Mouse (Mus musculus) ES-E14 (cell line): ENCODE measurements around the gene Gck. TPM values are rescaled to one million over a fixed set of nuclear protein-coding genes. Genes with fewer than 3 reads are reported as not detected.

Source experiments
- DNase-seq: peaks from one replicate; pipeline ENCODE4 v3.0.0-alpha.2; 2013; ENCODE audit warnings: low read depth, low spot score
- H3K27ac ChIP-seq: 2 replicates; pipeline ENCODE4 v1.5.1; 2012; ENCODE audit warnings: low read depth, mild to moderate bottlenecking, low read length, moderate library complexity, mixed read lengths; ENCODE audit not compliant: poor library complexity, insufficient read depth, severe bottlenecking
- H3K36me3 ChIP-seq: 2 replicates; pipeline ENCODE4 v1.6.1; 2012; ENCODE audit warnings: mild to moderate bottlenecking, low read length, moderate library complexity, mixed read lengths; ENCODE audit not compliant: control insufficient read depth, poor library complexity, insufficient read depth, severe bottlenecking
- H3K4me1 ChIP-seq, 2 experiments: fragments of 150-350 bp in 1 of 2; sonication (generic) in 1 of 2; 2 replicates each; pipeline ENCODE4 v1.6.1; 2012; ENCODE audit warnings: low read length in 2 of 2, mild to moderate bottlenecking in 1 of 2, mixed read lengths in 1 of 2; ENCODE audit not compliant: control insufficient read depth in 2 of 2, insufficient read depth in 2 of 2, poor library complexity in 1 of 2
- H3K4me3 ChIP-seq, 2 experiments: fragments of 150-350 bp in 1 of 2; sonication (generic) in 1 of 2; 2 replicates each; pipeline ENCODE4 v1.5.1; 2012; ENCODE audit warnings: low read length in 2 of 2, low read depth in 1 of 2, mild to moderate bottlenecking in 1 of 2, mixed read lengths in 1 of 2; ENCODE audit not compliant: insufficient read depth in 1 of 2, poor library complexity in 1 of 2, severe bottlenecking in 1 of 2
- H3K9ac ChIP-seq: 2 replicates; pipeline ENCODE4 v1.6.1; 2012; ENCODE audit warnings: low read depth, mild to moderate bottlenecking, low read length, mixed read lengths; ENCODE audit not compliant: poor library complexity, insufficient read depth, severe bottlenecking
- H3K9me3 ChIP-seq: fragments of 150-350 bp; sonication (generic); 2 replicates; pipeline ENCODE4 v1.6.1; 2012; ENCODE audit warnings: low read depth, mild to moderate bottlenecking, low read length; ENCODE audit not compliant: control insufficient read depth, insufficient read depth
- CHD2 ChIP-seq: IDR thresholded peaks from 2 replicates; pipeline ENCODE4 v1.6.1; 2014; ENCODE audit warnings: mild to moderate bottlenecking, low read depth, low read length, inconsistent platforms
- HCFC1 ChIP-seq: IDR thresholded peaks from 2 replicates; pipeline ENCODE4 v1.6.1; 2012; ENCODE audit warnings: low read length, inconsistent platforms, borderline replicate concordance; ENCODE audit not compliant: insufficient read depth
- MAFK ChIP-seq: IDR thresholded peaks from 2 replicates; pipeline ENCODE4 v1.6.1; 2014; ENCODE audit warnings: mild to moderate bottlenecking, low read depth, low read length, inconsistent platforms; ENCODE audit not compliant: insufficient read depth
- ZNF384 ChIP-seq: IDR thresholded peaks from 2 replicates; pipeline ENCODE4 v1.6.1; 2012; ENCODE audit warnings: low read depth, low read length, inconsistent platforms
- in situ Hi-C, 2 experiments: fragments of 600-800 bp; cut with MboI; formaldehyde crosslinking; loops; one replicate each; pipeline ENCODE4 v1.15.1; 2025; ENCODE audit warnings: low sequenced_read_pairs in 2 of 2, inconsistent platforms in 1 of 2; ENCODE audit not compliant: unreplicated experiment in 2 of 2
- total RNA-seq: library from RNA; depleted of rRNA; stranded (reverse); fragments of 300-350 nt; gene quantifications from 2 replicates; pipeline ENCODE4 v1.2.3, GENCODE M21; 2012; rRNA removed

Gck gene
- total RNA-seq, 1 experiment = 0.76 TPM

- H3K9me3 ChIP-seq = no peaks in the 10 kb centered on the region
- no peak overlapping the region for H3K27ac ChIP-seq
- H3K4me1 ChIP-seq = peaks cover 0 to 10% of the 10 kb centered on the region in 2 experiments; a peak in 2 of 4 replicates
- no peaks in the 10 kb centered on the region for H3K36me3 ChIP-seq
- H3K4me3 ChIP-seq = no peak overlapping the region
- no peak overlapping the region for H3K9ac ChIP-seq
- in situ Hi-C loops = no loop called here
- TF ChIP-seq MAFK = no peak
- no peak for TF ChIP-seq HCFC1
- no peak for TF ChIP-seq CHD2
- no peak for TF ChIP-seq ZNF384
- no peak for DNase-seq
Measured at GRCm38 (mm10) chr11:5851021-5851736, 98.7 kb downstream of the Gck start.

Other genes with a start within 250 kb of the Gck start
- 125 and 170 TPM in 2 replicates for gene Mrps24, start 234.4 kb downstream of the Gck start, total RNA-seq
- 10.3 and 10.4 TPM in 2 replicates for gene Urgcp, start 187.7 kb downstream of the Gck start, total RNA-seq
- 31.7 and 48.7 TPM in 2 replicates for gene Dbnl, start 161.6 kb downstream of the Gck start, total RNA-seq
- 4.1 and 4.2 TPM in 2 replicates for gene Pgam2, start 146.3 kb downstream of the Gck start, total RNA-seq
- 6.7 and 12.2 TPM in 2 replicates for gene Polm, start 112.1 kb downstream of the Gck start, total RNA-seq
- gene Aebp1, start 88.1 kb downstream of the Gck start, total RNA-seq = 8.5 and 14.5 TPM in 2 replicates
- gene Pold2, start 71.8 kb downstream of the Gck start, total RNA-seq = 103 and 126 TPM in 2 replicates
- 10.4 and 11.3 TPM in 2 replicates for gene Myl7, start 51.3 kb downstream of the Gck start, total RNA-seq
- gene Ykt6, start 5.6 kb upstream of the Gck start, total RNA-seq = 63.7 and 72.2 TPM in 2 replicates
- gene Camk2b, start 116.3 kb upstream of the Gck start, total RNA-seq = 6.4 and 14.1 TPM in 2 replicates
- 0.58 and 1.2 TPM in 2 replicates for gene A730071L15Rik, start 249.9 kb upstream of the Gck start, total RNA-seq